Mouse (Mus musculus) forebrain, embryonic 15.5 days (tissue): ENCODE results near the gene Cela2a. TPM values are rescaled to one million over a fixed set of nuclear protein-coding genes. Genes with fewer than 3 reads are reported as not detected.
"Not testable (repeated sequence)": the region's sequence is repeated elsewhere in the genome, so short reads cannot be mapped to it uniquely, and the experiment has no call there.

Experiments
- ATAC-seq: fragments of 200-750 bp; cut with Nextera tagmentation; replicated peaks from 2 replicates; pipeline ENCODE4 v1.8.0; 2017; ENCODE audit warnings: mild to moderate bottlenecking, moderate TSS enrichment, moderate library complexity
- H3K27ac ChIP-seq: fragments of 300-500 bp; sonication (generic); replicated peaks from 2 replicates; pipeline ENCODE4 v1.5.1; 2015; ENCODE audit warnings: mild to moderate bottlenecking, inconsistent platforms
- H3K27me3 ChIP-seq: fragments of 300-500 bp; sonication (generic); 2 replicates; pipeline ENCODE4 v1.6.1; 2015; ENCODE audit warnings: inconsistent platforms
- H3K36me3 ChIP-seq: fragments of 300-500 bp; sonication (generic); 2 replicates; pipeline ENCODE4 v1.6.1; 2015; ENCODE audit warnings: mild to moderate bottlenecking, inconsistent platforms
- H3K4me1 ChIP-seq: fragments of 300-500 bp; sonication (generic); 2 replicates; pipeline ENCODE4 v1.6.1; 2015; ENCODE audit warnings: inconsistent platforms
- H3K4me2 ChIP-seq: fragments of 300-500 bp; sonication (generic); replicated peaks from 2 replicates; pipeline ENCODE4 v1.6.1; 2015; ENCODE audit warnings: mild to moderate bottlenecking, inconsistent platforms
- H3K4me3 ChIP-seq: fragments of 300-500 bp; sonication (generic); 2 replicates; pipeline ENCODE4 v1.5.1; 2015; ENCODE audit warnings: mild to moderate bottlenecking, inconsistent platforms
- H3K9ac ChIP-seq: fragments of 300-500 bp; sonication (generic); replicated peaks from 2 replicates; pipeline ENCODE4 v1.6.1; 2015; ENCODE audit warnings: mild to moderate bottlenecking, inconsistent platforms
- H3K9me3 ChIP-seq: fragments of 300-500 bp; sonication (generic); 2 replicates; pipeline ENCODE4 v1.6.1; 2016; ENCODE audit warnings: inconsistent platforms
- WGBS: fragments of 180-500 bp; shearing (Covaris S2); methylation state at CpG from one replicate; pipeline ENCODE4 v1.1.7; 2015; ENCODE audit warnings: mixed read lengths; 5-methylcytosine and 5-hydroxymethylcytosine counted together
- polyA plus RNA-seq: library from polyadenylated mRNA; unstranded; fragments of >200 nt; fragmentation: Nextera tagmentation; extraction: Ambion mirVana; gene quantifications from 2 replicates; pipeline ENCODE4 v1.2.1, GENCODE M21; 2015

The Cela2a gene
- polyA plus RNA-seq, 1 experiment from 2014 or later = not detected

DNA sequence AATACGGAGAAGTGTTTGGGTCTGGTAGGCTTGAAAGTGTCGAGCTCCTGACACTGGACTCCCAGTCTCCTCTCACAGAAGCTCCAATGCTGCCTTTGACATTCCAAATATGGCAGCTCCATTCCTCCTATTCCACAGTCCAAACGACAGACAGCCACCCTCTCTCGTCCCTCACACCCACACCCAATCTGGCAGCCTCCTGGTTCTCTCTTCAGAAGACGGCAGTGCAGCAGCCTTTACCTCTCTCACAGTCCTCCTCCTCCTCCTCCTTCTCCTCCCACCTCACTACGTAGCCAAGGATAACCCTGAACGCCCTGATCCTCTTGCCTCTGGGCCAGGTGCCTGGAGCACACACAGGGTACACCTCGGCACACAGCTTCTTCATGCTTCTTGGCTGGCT is 46.1 kb downstream of the Cela2a start:
- ATAC-seq = no peak
- no peaks in the 10 kb centered on the region for H3K9me3 ChIP-seq
- H3K4me2 ChIP-seq = no peak overlapping the region
- no peaks in the 10 kb centered on the region for H3K4me1 ChIP-seq
- WGBS = 90% methylated on average over 8 of the region's 8 CpGs
- peaks cover 82% of the 10 kb centered on the region for H3K36me3 ChIP-seq
- no peaks in the 10 kb centered on the region for H3K27me3 ChIP-seq
- no peak overlapping the region for H3K9ac ChIP-seq
- no peak overlapping the region for H3K27ac ChIP-seq
- H3K4me3 ChIP-seq = no peak overlapping the region

DNA sequence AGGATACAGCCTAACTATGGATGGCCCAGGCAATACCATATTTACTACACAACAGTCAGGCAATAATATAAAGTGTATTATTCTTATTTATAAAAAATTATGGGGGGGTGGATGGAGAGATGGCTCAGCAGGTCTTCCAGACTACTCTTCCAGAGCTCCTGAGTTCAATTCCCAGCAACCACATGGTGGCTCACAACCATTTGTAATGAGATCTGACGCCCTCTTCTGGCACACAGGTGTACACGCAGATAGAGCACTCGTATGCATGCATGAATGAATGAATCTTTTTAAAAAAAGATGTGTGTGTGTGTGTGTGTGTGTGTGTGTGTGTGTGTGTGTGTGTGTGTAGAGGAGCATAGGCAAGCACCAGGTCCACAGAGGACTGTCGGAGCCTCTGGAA is 52.9 kb downstream of the Cela2a start:
- H3K4me3 ChIP-seq, H3K4me2 ChIP-seq, H3K27ac ChIP-seq, ATAC-seq, H3K9ac ChIP-seq, H3K4me1 ChIP-seq, H3K27me3 ChIP-seq, H3K9me3 ChIP-seq: not testable (repeated sequence)
- WGBS = 91% methylated on average over 4 of the region's 4 CpGs
- H3K36me3 ChIP-seq = peaks cover 82% of the 10 kb centered on the region

DNA sequence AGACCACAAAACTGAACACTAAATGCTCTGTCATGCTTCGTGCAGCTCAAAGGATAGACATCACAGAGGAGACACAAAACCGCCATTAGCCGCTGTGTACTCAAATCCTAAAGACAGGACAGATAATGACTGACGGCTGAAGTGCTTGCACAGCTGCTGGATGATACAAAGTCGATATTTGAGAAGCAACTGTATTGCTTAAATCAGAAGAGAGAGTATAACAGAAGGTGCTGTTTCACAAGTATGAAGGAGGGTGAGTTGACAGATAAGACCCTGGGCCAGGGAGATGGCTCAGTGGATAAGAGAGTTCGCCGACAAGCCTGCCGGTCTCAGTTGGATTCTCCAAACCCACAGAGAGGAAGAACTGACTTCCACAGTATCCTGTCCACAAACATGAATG is 54.1 kb downstream of the Cela2a start:
- 94% methylated on average over 8 of the region's 8 CpGs for WGBS
- Histone ChIP-seq H3K4me1 (peaks cover 10% of the 10 kb centered on the region), H3K4me2 (no peak overlapping the region), H3K4me3 (no peak overlapping the region), H3K36me3 (peaks cover 79% of the 10 kb centered on the region), H3K27ac (no peak overlapping the region), H3K9me3 (no peaks in the 10 kb centered on the region), H3K27me3 (no peaks in the 10 kb centered on the region), H3K9ac (no peak overlapping the region)
- no peak for ATAC-seq

GRCm38 (mm10) chr4:141769501-141770160 is 56.3 kb downstream of the Cela2a start:
- no peak overlapping the region for H3K4me2 ChIP-seq
- no peaks in the 10 kb centered on the region for H3K9me3 ChIP-seq
- H3K27me3 ChIP-seq = no peaks in the 10 kb centered on the region
- H3K27ac ChIP-seq = no peak overlapping the region
- peaks cover 21% of the 10 kb centered on the region for H3K4me1 ChIP-seq
- WGBS = 82% methylated on average over 8 of the region's 8 CpGs
- H3K9ac ChIP-seq = no peak overlapping the region
- peaks cover 66% of the 10 kb centered on the region for H3K36me3 ChIP-seq
- no peak overlapping the region for H3K4me3 ChIP-seq
- no peak for ATAC-seq

DNA sequence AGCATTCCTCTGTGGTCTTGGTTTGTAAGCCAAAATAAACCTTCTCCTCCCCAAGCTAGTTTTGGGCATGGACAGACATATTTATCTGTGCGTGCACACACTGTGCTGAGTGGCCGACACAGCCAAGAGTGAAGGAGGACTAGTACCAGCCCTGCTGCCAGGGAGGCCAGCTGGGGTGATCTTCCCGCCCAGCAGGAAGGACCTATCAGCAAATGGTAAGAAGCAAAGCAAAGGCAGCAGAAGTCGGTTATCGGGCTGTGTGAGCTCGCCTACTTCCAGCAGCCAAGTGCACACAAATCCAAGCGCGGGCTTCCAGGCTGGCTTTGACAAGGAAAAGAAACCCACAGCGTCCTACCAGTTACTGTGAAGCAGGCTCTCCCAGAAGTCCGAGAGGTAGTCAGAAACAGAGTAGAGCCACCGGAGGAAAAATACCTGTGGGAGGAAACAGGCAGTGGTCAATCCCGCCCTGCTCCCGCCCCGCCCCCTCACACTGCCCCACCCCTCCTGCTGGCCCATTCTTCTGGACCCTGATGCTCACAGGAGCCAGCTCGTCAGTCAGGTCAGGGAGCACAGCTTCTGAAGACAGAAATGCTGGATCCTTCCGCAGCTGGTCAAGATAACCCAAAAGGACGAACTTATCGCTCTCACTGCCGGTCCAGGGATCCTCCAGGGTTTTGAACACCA is 58.5 kb downstream of the Cela2a start:
- Histone ChIP-seq H3K27me3 (no peaks in the 10 kb centered on the region), H3K4me3 (no peak overlapping the region), H3K4me1 (peaks cover 21% of the 10 kb centered on the region), H3K9me3 (no peaks in the 10 kb centered on the region), H3K27ac (peak overlapping the region; percentile 84), H3K36me3 (peaks cover 65% of the 10 kb centered on the region), H3K4me2 (no peak overlapping the region), H3K9ac (no peak overlapping the region)
- peak; percentile 32; the same call in 1 of the 2 replicates for ATAC-seq
- 70% methylated on average over 19 of the region's 19 CpGs for WGBS

GRCm38 (mm10) chr4:141766668-141767352 is 59.1 kb downstream of the Cela2a start:
- no peaks in the 10 kb centered on the region for H3K9me3 ChIP-seq
- H3K36me3 ChIP-seq = peaks cover 70% of the 10 kb centered on the region
- no peaks in the 10 kb centered on the region for H3K27me3 ChIP-seq
- H3K9ac ChIP-seq = no peak overlapping the region; the same call in 1 of the 2 replicates
- ATAC-seq = peak; percentile 78
- H3K4me3 ChIP-seq = no peak overlapping the region
- H3K27ac ChIP-seq = peak overlapping the region; percentile 84
- H3K4me1 ChIP-seq = peaks cover 21% of the 10 kb centered on the region
- peak overlapping the region; percentile 7; the same call in 1 of the 2 replicates for H3K4me2 ChIP-seq
- 31% methylated on average over 19 of the region's 19 CpGs for WGBS

DNA sequence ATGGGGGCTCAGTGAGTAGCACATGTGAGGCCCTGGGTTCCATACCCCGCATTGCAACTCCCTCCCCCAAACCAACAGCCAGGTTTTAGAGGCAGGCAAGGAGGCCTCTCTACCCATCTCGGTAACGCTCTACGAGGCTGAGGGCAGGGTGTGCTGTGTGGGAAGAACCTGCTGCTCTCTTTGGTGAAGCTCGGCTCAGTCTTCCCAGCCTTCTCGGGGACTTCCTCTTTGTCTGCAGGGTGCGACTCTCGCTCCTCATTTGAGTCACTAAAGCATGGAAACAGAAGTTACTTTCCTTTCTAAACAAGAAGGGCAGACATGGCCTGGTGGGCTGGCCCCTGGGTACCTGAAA is 59.7 kb downstream of the Cela2a start:
- Histone ChIP-seq H3K27me3 (no peaks in the 10 kb centered on the region), H3K4me2 (peak overlapping the region; percentile 7; the same call in 1 of the 2 replicates), H3K4me1 (peaks cover 21% of the 10 kb centered on the region), H3K27ac (peak overlapping the region; percentile 84), H3K36me3 (peaks cover 73% of the 10 kb centered on the region), H3K9me3 (no peaks in the 10 kb centered on the region), H3K4me3 (no peak overlapping the region), H3K9ac (no peak overlapping the region; the same call in 1 of the 2 replicates)
- 44% methylated on average over 8 of the region's 8 CpGs for WGBS
- ATAC-seq = peak; percentile 53

- H3K27me3 ChIP-seq = no peaks in the 10 kb centered on the region
These were observed 61.0 kb downstream of the Cela2a start for GRCm38 (mm10) chr4:141765008-141765407.

More at GRCm38 (mm10) chr4:141765008-141765407, 61.0 kb downstream of the Cela2a start:
- H3K9me3 ChIP-seq = no peaks in the 10 kb centered on the region
- H3K36me3 ChIP-seq = peaks cover 60% of the 10 kb centered on the region
- H3K4me2 ChIP-seq = no peak overlapping the region
- ATAC-seq = no peak
- H3K9ac ChIP-seq = no peak overlapping the region
- H3K4me1 ChIP-seq = peaks cover 21% of the 10 kb centered on the region
- H3K27ac ChIP-seq = no peak overlapping the region
- H3K4me3 ChIP-seq = no peak overlapping the region
- 90% methylated on average over 3 of the region's 3 CpGs for WGBS

Other genes with a start within 250 kb of the Cela2a start
- gene Fblim1, start 220.1 kb downstream of the Cela2a start, polyA plus RNA-seq = 17.4 and 22.6 TPM in 2 replicates
- gene Tmem82, start 207.5 kb downstream of the Cela2a start, polyA plus RNA-seq = 0.17 TPM in 2 replicates
- gene Slc25a34, start 202.3 kb downstream of the Cela2a start, polyA plus RNA-seq = 0.06 and 0.14 TPM in 2 replicates
- gene Plekhm2, start 161.3 kb downstream of the Cela2a start, polyA plus RNA-seq = 7.6 TPM in 2 replicates
- gene Rsc1a1, start 140.6 kb downstream of the Cela2a start, polyA plus RNA-seq = not detected in 2 replicates
- gene Ddi2, start 102.7 kb downstream of the Cela2a start, polyA plus RNA-seq = 14.6 and 15.3 TPM in 2 replicates
- gene Agmat, start 79.5 kb downstream of the Cela2a start, polyA plus RNA-seq = not detected in 2 replicates
- gene Dnajc16, start 35.2 kb downstream of the Cela2a start, polyA plus RNA-seq = 5.2 and 5.3 TPM in 2 replicates
- 14.9 and 18.2 TPM in 2 replicates for gene Casp9, start 32.5 kb downstream of the Cela2a start, polyA plus RNA-seq
- gene Ctrc, start 20.2 kb upstream of the Cela2a start, polyA plus RNA-seq = not detected in 2 replicates
- 82.8 and 84.3 TPM in 2 replicates for gene Efhd2, start 48.8 kb upstream of the Cela2a start, polyA plus RNA-seq
- gene Fhad1, start 188.9 kb upstream of the Cela2a start, polyA plus RNA-seq = 1.5 and 3.7 TPM in 2 replicates